Mouse (Mus musculus) cerebellum, adult 2 months (tissue): ENCODE measurements around the gene Hspb7. TPM values are rescaled to one million over a fixed set of nuclear protein-coding genes. Genes with fewer than 3 reads are reported as not detected.

ENCODE experiments used
- DNase-seq, 2 experiments: peaks; one replicate each; pipeline ENCODE4 v3.0.0; 2021
- H3K27ac ChIP-seq: fragments of 200-500 bp; 2 replicates; pipeline ENCODE4 v1.5.1; 2012; ENCODE audit warnings: low read length, control low read depth, inconsistent platforms; ENCODE audit not compliant: insufficient read depth
- H3K27me3 ChIP-seq: fragments of 200-500 bp; 2 replicates; pipeline ENCODE4 v1.6.1; 2012; ENCODE audit warnings: inconsistent platforms, mild to moderate bottlenecking, low read length, moderate library complexity; ENCODE audit not compliant: control insufficient read depth, insufficient read depth
- H3K4me1 ChIP-seq: fragments of 200-500 bp; 2 replicates; pipeline ENCODE4 v1.6.1; 2011; ENCODE audit warnings: low read length; ENCODE audit not compliant: control insufficient read depth, insufficient read depth
- H3K4me3 ChIP-seq: fragments of 200-500 bp; replicated peaks from 2 replicates; pipeline ENCODE3; 2011; ENCODE audit warnings: mild to moderate bottlenecking, low read depth, low read length, control low read depth; ENCODE audit not compliant: insufficient read depth
- CTCF ChIP-seq: fragments of 200-500 bp; IDR thresholded peaks from 2 replicates; pipeline ENCODE4 v1.5.1; 2011; ENCODE audit warnings: low read depth, mild to moderate bottlenecking, control low read depth, low read length, moderate library complexity, borderline replicate concordance; ENCODE audit not compliant: insufficient read depth
- POLR2A ChIP-seq: fragments of 200-500 bp; IDR thresholded peaks from 2 replicates; pipeline ENCODE4 v1.6.1; 2011; ENCODE audit warnings: low read length, control low read depth, borderline replicate concordance; ENCODE audit not compliant: insufficient read depth
- WGBS: fragments of 180-500 bp; shearing (Covaris S2); methylation state at CpG from one replicate; pipeline ENCODE4 v1.1.7; 2018; 5-methylcytosine and 5-hydroxymethylcytosine counted together
- polyA plus RNA-seq: library from polyadenylated mRNA; depleted of rRNA; stranded (reverse); fragments of >200 nt; gene quantifications from 2 replicates; pipeline ENCODE4 v1.2.3, GENCODE M21; 2012

The Hspb7 gene
- polyA plus RNA-seq, 1 experiment = 0.16 TPM

DNA sequence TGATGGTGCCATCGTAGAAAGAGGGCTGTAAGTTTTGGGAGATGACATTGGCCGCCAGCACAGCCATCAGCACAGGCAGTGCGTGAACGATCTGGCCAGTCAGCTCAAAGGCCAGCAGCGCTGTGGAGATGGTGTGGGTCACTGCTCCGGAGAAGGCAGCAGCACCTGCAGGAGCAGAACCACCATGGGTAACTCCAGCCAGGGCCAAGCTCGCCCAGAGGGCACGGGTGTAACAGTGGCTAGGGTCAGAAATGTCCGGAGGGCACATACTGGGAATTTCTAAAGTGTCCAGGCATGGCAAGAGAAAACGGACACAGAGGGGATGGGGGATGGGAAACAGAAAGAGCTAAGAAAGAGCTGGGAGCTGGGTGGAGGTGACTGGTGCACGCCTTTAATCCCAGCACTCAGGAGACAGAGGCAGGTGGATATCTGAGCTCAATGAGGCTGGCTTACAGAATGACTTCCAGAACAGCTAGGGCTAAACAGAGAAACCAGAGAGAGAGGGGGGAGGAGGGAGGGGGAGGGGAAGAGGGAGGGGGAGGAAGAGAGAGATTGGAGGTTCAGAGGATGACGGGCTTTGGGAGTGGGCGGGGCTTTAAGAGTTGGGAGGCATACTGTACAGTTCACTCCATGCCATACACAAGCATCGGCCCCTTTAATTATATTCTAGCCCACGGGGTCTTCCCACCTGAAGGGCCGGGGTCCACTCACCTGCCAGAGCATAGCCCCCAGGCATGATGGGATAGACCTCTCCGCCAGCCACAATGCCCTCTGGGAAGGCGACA lies 31.0 kb upstream of the Hspb7 start:
- H3K27me3 ChIP-seq = no peaks in the 10 kb centered on the region
- DNase-seq = no peak
- TF ChIP-seq CTCF (no peak), POLR2A (no peak)
- 72% methylated on average over 18 of the region's 18 CpGs for WGBS
- no peaks in the 10 kb centered on the region; the same call in 1 of the 2 replicates for H3K4me1 ChIP-seq
- H3K27ac ChIP-seq = no peak overlapping the region
- H3K4me3 ChIP-seq = no peak overlapping the region

GRCm38 (mm10) chr4:141391293-141391692 lies 29.3 kb upstream of the Hspb7 start:
- Histone ChIP-seq H3K4me3 (no peak overlapping the region), H3K27me3 (no peaks in the 10 kb centered on the region), H3K4me1 (no peaks in the 10 kb centered on the region), H3K27ac (no peak overlapping the region)
- WGBS = 80% methylated on average over 12 of the region's 12 CpGs
- DNase-seq = no peak
- TF ChIP-seq POLR2A (no peak), CTCF (no peak)

DNA sequence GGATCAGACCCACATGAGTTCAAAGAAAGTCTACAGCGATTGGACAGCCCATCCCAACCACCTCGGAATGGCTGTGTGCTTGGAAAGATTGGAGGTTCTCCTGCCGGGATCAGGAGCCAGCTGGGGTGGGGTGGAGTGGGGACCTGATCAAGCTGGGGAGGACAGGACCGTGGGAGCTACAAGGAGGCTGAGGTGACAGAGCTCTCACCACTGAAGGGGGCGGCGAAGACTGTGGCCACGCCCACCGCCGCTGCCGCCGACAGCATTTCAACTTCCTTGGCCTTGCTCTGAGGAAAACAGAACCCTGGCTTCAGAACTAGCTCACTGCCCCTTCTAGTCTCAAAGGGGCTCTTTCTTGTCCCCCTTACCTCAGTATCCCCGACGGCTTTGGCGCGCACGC lies 25.8 kb upstream of the Hspb7 start:
- no peaks in the 10 kb centered on the region for H3K4me1 ChIP-seq
- H3K27me3 ChIP-seq = no peaks in the 10 kb centered on the region
- no peak overlapping the region for H3K4me3 ChIP-seq
- TF ChIP-seq CTCF (no peak), POLR2A (no peak)
- DNase-seq = no peak
- no peak overlapping the region for H3K27ac ChIP-seq
- WGBS = 29% methylated on average over 16 of the region's 16 CpGs

GRCm38 (mm10) chr4:141397861-141398260 lies 22.7 kb upstream of the Hspb7 start:
- Histone ChIP-seq H3K4me3 (no peak overlapping the region), H3K27ac (no peak overlapping the region), H3K27me3 (no peaks in the 10 kb centered on the region), H3K4me1 (no peaks in the 10 kb centered on the region)
- DNase-seq = no peak
- 56% methylated on average over 12 of the region's 12 CpGs for WGBS
- no peak for TF ChIP-seq CTCF
- TF ChIP-seq POLR2A = no peak

DNA sequence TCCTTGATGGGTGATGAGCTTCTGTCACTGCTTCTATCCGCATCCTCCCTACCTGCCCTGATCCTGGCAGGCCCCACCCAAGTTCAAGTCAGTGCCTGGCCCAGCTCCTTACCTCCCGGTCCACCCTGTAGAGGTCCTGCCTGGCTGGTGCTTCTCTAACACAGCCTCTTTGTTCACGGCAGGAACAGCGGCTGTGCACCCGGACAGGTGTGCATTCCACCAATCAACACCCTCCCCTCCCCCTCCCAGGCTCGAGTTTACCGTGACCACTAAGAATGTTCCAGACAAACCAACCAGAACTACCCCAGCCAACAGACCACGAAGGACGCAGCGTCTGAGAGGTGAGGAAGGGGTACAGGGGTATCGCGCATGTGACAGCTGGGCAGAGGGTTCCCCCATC lies 22.0 kb upstream of the Hspb7 start, which contains the start of gene Clcnka:
Gene Clcnka (minus strand): TSS at position 180 of the 400 bp plus-strand sequence.
- Histone ChIP-seq H3K27ac (no peak within 1 kb of the TSS), H3K4me1 (no peaks in the 10 kb centered on the region), H3K4me3 (no peak within 1 kb of the TSS), H3K27me3 (no peaks in the 10 kb centered on the region)
- DNase-seq = no peak
- TF ChIP-seq CTCF (no peak), POLR2A (no peak)
- WGBS = 65% methylated on average over 12 of the region's 12 CpGs

DNA sequence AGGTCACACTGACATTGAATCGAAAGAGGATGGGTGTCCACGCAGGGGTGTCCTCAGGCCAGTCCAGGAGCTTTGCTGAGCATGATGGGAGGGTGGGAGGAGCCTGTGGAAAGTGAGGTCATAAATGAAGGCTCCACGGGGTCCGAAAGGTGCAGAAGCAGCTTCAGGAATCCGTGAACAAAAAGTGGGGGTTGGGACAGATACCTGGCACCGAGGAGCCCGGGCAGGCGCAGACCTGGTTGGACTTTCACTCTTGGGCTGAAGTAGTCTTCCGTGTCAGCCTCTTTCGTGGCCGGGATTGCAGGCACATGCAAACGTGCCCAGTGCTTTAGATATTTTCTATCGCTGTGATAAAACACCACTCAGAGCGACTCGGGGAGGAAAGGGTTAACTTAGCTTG lies 20.4 kb upstream of the Hspb7 start:
- no peak for DNase-seq
- H3K27ac ChIP-seq = no peak overlapping the region
- 88% methylated on average over 15 of the region's 15 CpGs for WGBS

DNA sequence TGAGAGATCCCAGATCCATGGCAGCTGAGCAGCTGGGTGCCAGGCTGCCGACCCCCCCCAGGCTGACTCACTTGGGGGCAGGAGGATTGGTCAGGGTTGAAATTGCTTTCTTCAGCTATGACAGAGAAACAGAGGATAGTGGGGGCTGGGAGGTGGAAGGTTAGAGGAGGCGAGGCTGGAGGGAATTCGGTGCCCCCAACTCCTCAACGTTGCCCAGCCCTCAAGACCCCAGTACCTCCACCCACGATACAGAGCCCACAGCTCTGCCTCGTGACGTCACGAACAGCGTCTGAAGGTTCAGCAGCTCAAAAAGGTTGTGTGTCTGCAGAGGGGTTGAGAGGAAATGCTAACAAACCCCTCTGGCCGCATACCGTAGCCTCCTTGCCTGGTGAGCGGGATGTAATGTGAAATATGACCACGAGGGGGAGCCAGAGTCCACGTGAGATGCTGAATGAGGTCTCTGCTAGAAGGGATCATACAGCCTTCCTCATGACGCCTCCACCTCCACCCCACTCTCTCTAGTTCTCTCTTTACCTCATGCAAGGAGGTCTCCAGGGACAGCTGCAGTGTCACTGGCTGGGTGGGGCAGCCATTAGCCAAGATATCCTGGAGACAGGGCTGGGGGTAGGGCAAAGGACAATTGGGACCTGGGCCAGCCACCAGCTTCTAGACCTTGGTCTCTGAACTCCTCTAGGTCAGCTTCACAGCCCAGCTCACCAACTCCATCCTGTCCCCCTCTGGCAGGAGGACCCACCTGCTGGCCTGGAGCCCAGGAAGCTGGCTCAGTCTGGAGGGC lies 15.9 kb upstream of the Hspb7 start:
- DNase-seq = peak; percentile 70 to 88
- Histone ChIP-seq H3K27me3 (no peaks in the 10 kb centered on the region), H3K4me1 (0 out of 2 replicates have a peak, but pooled peaks cover 2% of the 10 kb centered on the region), H3K4me3 (no peak overlapping the region), H3K27ac (no peak overlapping the region)
- peak; percentile 100 for TF ChIP-seq CTCF
- TF ChIP-seq POLR2A = no peak
- 14% methylated on average over 15 of the region's 15 CpGs for WGBS

More for the DNA sequence above, 20.4 kb upstream of the Hspb7 start:
- Histone ChIP-seq H3K27me3 (no peaks in the 10 kb centered on the region), H3K4me3 (no peak overlapping the region), H3K4me1 (0 out of 2 replicates have a peak, but pooled peaks cover 2% of the 10 kb centered on the region)
- TF ChIP-seq CTCF = no peak
- TF ChIP-seq POLR2A = no peak
